Mouse (Mus musculus): ENCODE results near the gene Slc2a4. TPM values are rescaled to one million over a fixed set of nuclear protein-coding genes. Genes with fewer than 3 reads are reported as not detected.

The Slc2a4 gene
- total and polyA plus RNA-seq, 2 experiments from 2014 or later, result 6.1 to 12.8 TPM

DNA sequence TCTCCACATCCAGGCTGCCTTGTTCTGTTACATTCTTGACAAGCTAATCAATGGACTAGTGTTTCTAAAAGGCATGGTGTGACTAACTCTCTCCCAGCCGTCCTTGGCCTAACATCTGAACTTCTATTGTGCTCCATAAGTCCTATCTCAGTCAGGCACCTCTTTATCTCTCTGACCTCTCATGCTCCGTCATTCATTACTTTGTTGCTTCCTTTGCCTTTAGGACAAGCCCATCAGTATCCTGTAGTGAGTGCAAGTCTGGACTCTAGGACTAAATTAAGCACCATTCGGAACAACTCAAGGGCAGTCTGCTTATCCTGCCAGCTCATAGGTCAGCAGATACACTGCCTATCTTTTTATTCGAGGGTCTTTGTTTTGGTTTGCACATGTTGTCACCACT lies 28.3 kb upstream of the Slc2a4 start:
- Histone ChIP-seq H3K27ac (no peak overlapping the region), H3K9ac (replicated peaks; ENCODE audit: low read length) (no peak overlapping the region), H3K9me3 (ENCODE audit: low read length) (no peaks in the 10 kb centered on the region), H3K27me3 (ENCODE audit: insufficient read depth, low read length) (no peaks in the 10 kb centered on the region), H3K4me2 (ENCODE audit: low read depth, low read length) (no peak overlapping the region), H3K4me1 (ENCODE audit: insufficient read depth, low read length) (no peaks in the 10 kb centered on the region), H3K4me3 (ENCODE audit: low read length) (no peak overlapping the region), H3K36me3 (ENCODE audit: insufficient read depth, low read length) (peaks cover 25% of the 10 kb centered on the region)
- DNase-seq (ENCODE audit: low spot score) (no peak), ATAC-seq (no peak)
- WGBS, result 85% methylated on average over 4 of the region's 4 CpGs
- TF ChIP-seq CTCF (IDR thresholded peaks at IDR 0.05; ENCODE audit: low read depth), result no peak

DNA sequence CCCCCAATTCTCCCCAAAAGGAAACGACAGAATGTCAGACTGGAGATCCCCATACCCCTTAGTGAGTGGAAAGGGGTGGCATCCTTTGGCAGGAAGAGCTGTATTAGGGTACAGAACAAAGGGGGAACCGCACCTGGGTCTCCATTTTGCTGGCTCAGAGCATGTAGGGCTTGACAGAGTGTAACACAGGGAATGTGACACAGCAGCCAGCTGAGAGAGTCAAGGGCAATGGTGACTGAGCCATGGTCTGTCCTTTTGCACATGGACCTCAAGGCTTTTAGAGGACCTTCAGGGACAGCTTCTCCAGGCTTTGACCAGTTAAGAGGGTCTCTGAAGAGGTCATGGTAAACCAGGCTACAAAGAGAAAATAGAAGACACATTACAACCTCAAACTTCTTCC lies 26.9 kb upstream of the Slc2a4 start:
- H3K27ac ChIP-seq, result no peak overlapping the region
- H3K4me2 ChIP-seq (ENCODE audit: low read depth, low read length), result no peak overlapping the region
- TF ChIP-seq CTCF (IDR thresholded peaks at IDR 0.05; ENCODE audit: low read depth), result no peak
- H3K4me3 ChIP-seq (ENCODE audit: low read length), result no peak overlapping the region
- H3K9me3 ChIP-seq (ENCODE audit: low read length), result no peaks in the 10 kb centered on the region
- no peak overlapping the region for H3K9ac ChIP-seq (replicated peaks; ENCODE audit: low read length)
- H3K4me1 ChIP-seq (ENCODE audit: insufficient read depth, low read length), result no peaks in the 10 kb centered on the region
- peaks cover 34% of the 10 kb centered on the region for H3K36me3 ChIP-seq (ENCODE audit: insufficient read depth, low read length)
- ATAC-seq (no peak), DNase-seq (ENCODE audit: low spot score) (no peak)
- H3K27me3 ChIP-seq (ENCODE audit: insufficient read depth, low read length), result no peaks in the 10 kb centered on the region
- WGBS, result 91% methylated on average over 2 of the region's 2 CpGs

DNA sequence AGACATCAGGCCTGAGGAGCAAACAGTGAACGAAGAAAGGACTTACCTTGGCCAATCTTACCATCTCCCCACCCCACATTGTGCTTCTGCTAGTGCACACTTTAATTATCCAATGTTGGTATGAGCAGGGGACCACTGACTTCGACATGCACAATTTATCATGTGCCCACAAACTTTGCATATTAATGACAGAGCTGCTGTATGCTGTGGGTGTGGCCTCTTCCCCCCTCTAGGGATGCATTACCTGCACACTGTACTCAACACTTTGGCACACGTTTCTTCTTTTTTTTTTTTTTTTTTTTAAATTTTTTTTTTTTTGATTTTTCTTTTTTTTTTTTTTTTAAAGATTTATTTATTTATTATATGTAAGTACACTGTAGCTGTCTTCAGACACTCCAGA lies 22.8 kb upstream of the Slc2a4 start:
- ATAC-seq (no peak), DNase-seq (ENCODE audit: low spot score) (no peak)
- no peak overlapping the region for H3K27ac ChIP-seq
- no peak overlapping the region for H3K9ac ChIP-seq (replicated peaks; ENCODE audit: low read length)
- no peak overlapping the region for H3K4me2 ChIP-seq (ENCODE audit: low read depth, low read length)
- H3K27me3 ChIP-seq (ENCODE audit: insufficient read depth, low read length), result 0 out of 2 replicates have a peak, but pooled peaks cover 16% of the 10 kb centered on the region
- H3K4me3 ChIP-seq (ENCODE audit: low read length), result no peak overlapping the region
- H3K4me1 ChIP-seq (ENCODE audit: insufficient read depth, low read length), result peaks cover 6% of the 10 kb centered on the region; the same call in 1 of the 2 replicates
- H3K36me3 ChIP-seq (ENCODE audit: insufficient read depth, low read length), result peaks cover 44% of the 10 kb centered on the region
- no peaks in the 10 kb centered on the region for H3K9me3 ChIP-seq (ENCODE audit: low read length)
- no peak for TF ChIP-seq CTCF (IDR thresholded peaks at IDR 0.05; ENCODE audit: low read depth)
- 77% methylated on average over 3 of the region's 3 CpGs for WGBS

DNA sequence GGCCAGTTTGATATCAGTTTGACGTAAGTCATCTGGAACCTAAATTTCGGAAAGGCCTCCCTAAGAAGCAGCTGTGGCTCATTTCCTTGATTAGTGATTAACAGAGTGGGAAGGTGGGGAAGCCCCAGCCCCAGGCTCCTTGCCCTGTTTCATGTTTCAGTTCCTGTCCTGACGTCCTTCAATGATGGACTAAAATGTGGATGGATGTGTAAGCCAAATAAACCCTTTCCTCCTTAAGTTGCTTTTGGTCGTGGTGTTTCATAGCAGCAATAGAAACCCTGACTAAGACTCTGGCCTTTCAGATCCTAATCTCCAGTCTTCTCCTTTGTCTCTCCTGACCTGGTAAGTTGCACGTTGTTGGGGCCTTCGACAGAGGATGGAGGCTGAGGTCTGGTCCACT lies 22.2 kb upstream of the Slc2a4 start:
- ATAC-seq, result no peak
- H3K27ac ChIP-seq, result no peak overlapping the region
- no peak overlapping the region for H3K9ac ChIP-seq (replicated peaks; ENCODE audit: low read length)
- WGBS, result 93% methylated on average over 6 of the region's 6 CpGs
- H3K27me3 ChIP-seq (ENCODE audit: insufficient read depth, low read length), result peaks cover 19% of the 10 kb centered on the region; the same call in 1 of the 2 replicates
- H3K4me3 ChIP-seq (ENCODE audit: low read length), result no peak overlapping the region
- peaks cover 6% of the 10 kb centered on the region; the same call in 1 of the 2 replicates for H3K4me1 ChIP-seq (ENCODE audit: insufficient read depth, low read length)
- no peak for TF ChIP-seq CTCF (IDR thresholded peaks at IDR 0.05; ENCODE audit: low read depth)
- DNase-seq (ENCODE audit: low spot score), result no peak
- peaks cover 44% of the 10 kb centered on the region for H3K36me3 ChIP-seq (ENCODE audit: insufficient read depth, low read length)
- H3K9me3 ChIP-seq (ENCODE audit: low read length), result no peaks in the 10 kb centered on the region
- no peak overlapping the region for H3K4me2 ChIP-seq (ENCODE audit: low read depth, low read length)

DNA sequence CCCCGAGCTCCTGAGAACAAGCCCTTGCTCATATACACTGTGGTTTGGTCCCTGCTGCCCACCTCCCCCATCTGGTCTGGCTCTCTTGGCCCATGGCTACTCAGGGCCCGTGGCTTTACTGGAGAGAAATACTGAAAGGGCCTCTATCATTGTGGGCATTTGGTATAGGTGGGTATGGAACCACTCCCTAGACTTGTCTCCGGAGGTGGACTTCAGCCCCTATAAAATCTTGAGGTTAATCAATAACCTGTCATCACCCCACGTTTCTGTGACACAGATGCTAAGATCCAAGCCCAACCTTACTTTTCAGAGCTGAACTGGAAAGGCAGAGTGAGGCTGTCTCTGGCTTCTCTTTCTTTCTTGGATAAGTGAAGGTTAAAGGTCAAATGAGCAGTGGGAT lies 20.8 kb upstream of the Slc2a4 start:
- Histone ChIP-seq H3K36me3 (ENCODE audit: insufficient read depth, low read length) (peaks cover 34% of the 10 kb centered on the region), H3K4me1 (ENCODE audit: insufficient read depth, low read length) (peaks cover 6% of the 10 kb centered on the region; the same call in 1 of the 2 replicates), H3K27me3 (ENCODE audit: insufficient read depth, low read length) (peaks cover 33% of the 10 kb centered on the region), H3K4me2 (ENCODE audit: low read depth, low read length) (no peak overlapping the region), H3K27ac (no peak overlapping the region), H3K9ac (replicated peaks; ENCODE audit: low read length) (no peak overlapping the region), H3K4me3 (ENCODE audit: low read length) (no peak overlapping the region), H3K9me3 (ENCODE audit: low read length) (no peaks in the 10 kb centered on the region)
- ATAC-seq, result no peak
- TF ChIP-seq CTCF (IDR thresholded peaks at IDR 0.05; ENCODE audit: low read depth), result no peak
- WGBS, result 92% methylated on average over 4 of the region's 4 CpGs
- DNase-seq (ENCODE audit: low spot score), result no peak

DNA sequence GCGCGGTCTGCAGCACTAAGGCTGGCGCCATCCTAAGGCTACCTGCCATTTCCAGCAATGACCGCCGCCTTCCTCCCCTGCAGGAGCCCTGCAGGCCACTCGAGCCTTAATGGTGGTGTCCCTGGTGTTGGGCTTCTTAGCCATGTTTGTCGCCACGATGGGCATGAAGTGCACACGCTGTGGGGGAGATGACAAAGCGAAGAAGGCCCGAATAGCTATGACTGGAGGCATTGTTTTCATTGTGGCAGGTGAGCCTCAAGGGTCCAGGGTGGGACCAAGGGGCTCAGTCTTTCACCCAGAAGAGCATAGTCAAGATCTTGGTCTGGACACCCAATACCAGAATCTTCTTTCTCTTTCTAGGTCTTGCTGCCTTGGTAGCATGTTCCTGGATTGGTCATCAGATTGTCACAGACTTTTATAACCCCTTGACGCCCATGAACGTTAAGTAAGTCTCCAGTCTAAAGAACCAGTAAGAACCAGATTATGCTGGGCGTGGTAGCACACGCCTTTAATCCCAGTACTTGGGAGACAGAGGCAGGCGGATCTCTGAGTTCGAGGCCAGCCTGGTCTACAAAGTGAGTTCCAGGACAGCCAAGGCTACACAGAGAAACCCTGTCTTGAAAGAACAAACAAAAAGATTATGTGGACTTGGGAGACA lies 19.0 kb upstream of the Slc2a4 start:
- Histone ChIP-seq H3K27ac (no peak overlapping the region), H3K4me1 (ENCODE audit: insufficient read depth, low read length) (peaks cover 6% of the 10 kb centered on the region; the same call in 1 of the 2 replicates), H3K9ac (replicated peaks; ENCODE audit: low read length) (no peak overlapping the region; the same call in 1 of the 2 replicates), H3K27me3 (ENCODE audit: insufficient read depth, low read length) (peaks cover 43% of the 10 kb centered on the region), H3K4me2 (ENCODE audit: low read depth, low read length) (peak overlapping the region; percentile 47), H3K9me3 (ENCODE audit: low read length) (no peaks in the 10 kb centered on the region), H3K36me3 (ENCODE audit: insufficient read depth, low read length) (peaks cover 23% of the 10 kb centered on the region), H3K4me3 (ENCODE audit: low read length) (peak overlapping the region; percentile 28)
- WGBS, result 39% methylated on average over 17 of the region's 17 CpGs
- ATAC-seq (no peak), DNase-seq (ENCODE audit: low spot score) (no peak)
- TF ChIP-seq CTCF (IDR thresholded peaks at IDR 0.05; ENCODE audit: low read depth), result no peak

Measured in hindbrain, postnatal 0 days (tissue).